Comparison of ENCODE assay signal across 9 mouse cellular contexts in genomic region chr17:53578776-53579175, GRCm38 (mm10). TPM values are rescaled to one million over a fixed set of nuclear protein-coding genes. Genes with fewer than 3 reads are reported as not detected.
DNase-seq lines count a peak whose midpoint lies in the region; ATAC-seq and TF ChIP-seq lines count a peak whose summit lies in the region.
"Had no signal": no experiment of that assay in that cellular context is flagged by ENCODE, and none has a peak within 500 bp of the region (broad histone marks: within the 10 kb centered on the region; RNA-seq: fewer than 3 reads in every experiment).

No protein-coding gene starts in this region.

- no peaks in the 10 kb centered on the region for H3K27me3 ChIP-seq in hindbrain, postnatal 0 days (ENCODE audit: insufficient read depth, low read length)
- no peaks in the 10 kb centered on the region for H3K27me3 ChIP-seq in hindbrain, embryonic 13.5 days
- no peaks in the 10 kb centered on the region for H3K27me3 ChIP-seq in E14TG2a.4 (ENCODE audit: insufficient read depth, low read length)
- H3K27me3 ChIP-seq in liver, postnatal 0 days (ENCODE audit: insufficient read depth, low read length), result no peaks in the 10 kb centered on the region
- H3K27me3 ChIP-seq in forebrain, embryonic 10.5 days (ENCODE audit: poor library complexity, severe bottlenecking), result no peaks in the 10 kb centered on the region

- peak; percentile 45 for ATAC-seq in hindbrain, postnatal 0 days
- no peak for ATAC-seq in hindbrain, embryonic 13.5 days (ENCODE audit: low FRiP score)
- ATAC-seq in common myeloid progenitor, adult 5-6 weeks (replicated peaks; ENCODE audit: low read depth, poor library complexity, severe bottlenecking), result peak; percentile 38
- ATAC-seq in liver, postnatal 0 days, result peak; percentile 58

- H3K27ac ChIP-seq in hindbrain, postnatal 0 days, result no peak overlapping the region
- H3K27ac ChIP-seq in hindbrain, embryonic 13.5 days, result no peak overlapping the region
- peak overlapping the region; percentile 85 for H3K27ac ChIP-seq in liver, postnatal 0 days (ENCODE audit: low read depth)
- no peak overlapping the region for H3K27ac ChIP-seq in forebrain, embryonic 10.5 days

- WGBS in hindbrain, postnatal 0 days, result 59% methylated on average over 9 of the region's 9 CpGs
- 68% methylated on average over 7 of the region's 9 CpGs for WGBS in hindbrain, embryonic 13.5 days
- 38% methylated on average over 9 of the region's 9 CpGs for WGBS in liver, postnatal 0 days (ENCODE audit: insufficient replicate concordance)
- 60% methylated on average over 9 of the region's 9 CpGs for WGBS in forebrain, embryonic 10.5 days

- no peaks in the 10 kb centered on the region for H3K36me3 ChIP-seq in hindbrain, postnatal 0 days (ENCODE audit: insufficient read depth, low read length)
- H3K36me3 ChIP-seq in hindbrain, embryonic 13.5 days, result no peaks in the 10 kb centered on the region
- peaks cover 25% of the 10 kb centered on the region for H3K36me3 ChIP-seq in E14TG2a.4 (ENCODE audit: insufficient read depth, low read length)
- H3K36me3 ChIP-seq in liver, postnatal 0 days (replicated peaks; ENCODE audit: insufficient read depth, low read length), result no peaks in the 10 kb centered on the region
- H3K36me3 ChIP-seq in forebrain, embryonic 10.5 days (replicated peaks), result no peaks in the 10 kb centered on the region

- TF ChIP-seq CTCF in hindbrain, postnatal 0 days (IDR thresholded peaks at IDR 0.05; ENCODE audit: low read depth), result no peak
- TF ChIP-seq CTCF in E14TG2a.4 (conservative IDR thresholded peaks at IDR 0.05; ENCODE audit: low read length), result no peak
- no peak for TF ChIP-seq CTCF in liver, postnatal 0 days (IDR thresholded peaks at IDR 0.05; ENCODE audit: low read depth)

- 0 out of 2 replicates have a peak, but pooled peaks cover 4% of the 10 kb centered on the region for H3K4me1 ChIP-seq in hindbrain, postnatal 0 days (ENCODE audit: insufficient read depth, low read length)
- peaks cover 7% of the 10 kb centered on the region; the same call in 1 of the 2 replicates for H3K4me1 ChIP-seq in hindbrain, embryonic 13.5 days (replicated peaks)
- H3K4me1 ChIP-seq in E14TG2a.4 (replicated peaks; ENCODE audit: low read depth, low read length), result peaks cover 87% of the 10 kb centered on the region
- peaks cover 39% of the 10 kb centered on the region for H3K4me1 ChIP-seq in liver, postnatal 0 days (ENCODE audit: insufficient read depth)
- peaks cover 18% of the 10 kb centered on the region for H3K4me1 ChIP-seq in forebrain, embryonic 10.5 days

- no peak for TF ChIP-seq EP300 in liver, postnatal 0 days (IDR thresholded peaks at IDR 0.05; ENCODE audit: low read depth)

- no peak for DNase-seq in hindbrain, postnatal 0 days (ENCODE audit: low spot score)
- peak; percentile 37 for DNase-seq in liver, postnatal 0 days
- no peak for DNase-seq in layer of hippocampus, adult 18-20 months (ENCODE audit: low spot score in 2 of 2)
- no peak for DNase-seq in forebrain, embryonic 10.5 days (ENCODE audit: extremely low spot score, low spot score)
- no peak for DNase-seq in gastrocnemius, postnatal 36 days
- DNase-seq: layer of hippocampus, postnatal 36 days had no signal

- no peaks in the 10 kb centered on the region for H3K9me3 ChIP-seq in hindbrain, postnatal 0 days (ENCODE audit: low read length)
- no peaks in the 10 kb centered on the region for H3K9me3 ChIP-seq in hindbrain, embryonic 13.5 days
- H3K9me3 ChIP-seq in E14TG2a.4 (ENCODE audit: low read length), result no peaks in the 10 kb centered on the region
- no peaks in the 10 kb centered on the region for H3K9me3 ChIP-seq in liver, postnatal 0 days (ENCODE audit: low read length)
- no peaks in the 10 kb centered on the region for H3K9me3 ChIP-seq in forebrain, embryonic 10.5 days

- intact Hi-C loops in gastrocnemius, postnatal 36 days (cut with DNase I), result no loop called here

- no peak overlapping the region for H3K9ac ChIP-seq in hindbrain, postnatal 0 days (replicated peaks; ENCODE audit: low read length)
- H3K9ac ChIP-seq in hindbrain, embryonic 13.5 days, result no peak overlapping the region
- H3K9ac ChIP-seq in liver, postnatal 0 days (replicated peaks), result no peak overlapping the region

- H3K4me3 ChIP-seq in hindbrain, postnatal 0 days (ENCODE audit: low read length), result no peak overlapping the region
- H3K4me3 ChIP-seq in hindbrain, embryonic 13.5 days, result no peak overlapping the region
- peak overlapping the region; percentile 46; the same call in 1 of the 2 replicates for H3K4me3 ChIP-seq in E14TG2a.4 (replicated peaks; ENCODE audit: low read length)
- H3K4me3 ChIP-seq in liver, postnatal 0 days (ENCODE audit: low read depth, low read length), result no peak overlapping the region
- no peak overlapping the region for H3K4me3 ChIP-seq in forebrain, embryonic 10.5 days

- no peak overlapping the region for H3K4me2 ChIP-seq in hindbrain, postnatal 0 days (ENCODE audit: low read depth, low read length)
- no peak overlapping the region for H3K4me2 ChIP-seq in hindbrain, embryonic 13.5 days
- H3K4me2 ChIP-seq in liver, postnatal 0 days (ENCODE audit: low read depth, low read length), result peak overlapping the region; percentile 36; the same call in 1 of the 2 replicates

RNA-seq across cellular contexts. Expression of gene Kat2b, which starts 12.1 kb away (rescaled TPM):
- 17.5 and 20.6 TPM in 2 replicates for total RNA-seq in hindbrain, postnatal 0 days (2014; rRNA removed)
- polyA plus RNA-seq in hindbrain, postnatal 0 days (2015; fragmentation: Nextera tagmentation; extraction: Ambion mirVana), result 4.2 and 4.6 TPM in 2 replicates
- polyA plus RNA-seq in hindbrain, embryonic 13.5 days (2015; fragmentation: Nextera tagmentation; extraction: Ambion mirVana), result 8.5 and 8.9 TPM in 2 replicates
- total RNA-seq in common myeloid progenitor, adult 5-6 weeks (2017), result 28.9 and 38.0 TPM in 2 replicates
- polyA plus RNA-seq in liver, postnatal 0 days (2015; fragmentation: Nextera tagmentation; extraction: Ambion mirVana), result 5.5 and 6.2 TPM in 2 replicates
- total RNA-seq in layer of hippocampus, adult 18-20 months (2021), result 10 to 100 TPM; 16.9 to 18.4 TPM
- 2.1 and 2.8 TPM in 2 replicates for polyA plus RNA-seq in forebrain, embryonic 10.5 days (2016; fragmentation: Nextera tagmentation; extraction: Ambion mirVana)
- total RNA-seq in gastrocnemius, postnatal 36 days (2021), result 10 to 100 TPM; 50.9 to 62.0 TPM

RNA-seq across cellular contexts. Expression of gene Pp2d1, which starts 39.5 kb away (rescaled TPM):
- total RNA-seq in hindbrain, postnatal 0 days (2014; rRNA removed), result not detected in 2 replicates
- 0.21 TPM in 2 replicates for polyA plus RNA-seq in hindbrain, postnatal 0 days (2015; fragmentation: Nextera tagmentation; extraction: Ambion mirVana)
- 0.39 and 0.43 TPM in 2 replicates for polyA plus RNA-seq in hindbrain, embryonic 13.5 days (2015; fragmentation: Nextera tagmentation; extraction: Ambion mirVana)
- not detected in 2 replicates for total RNA-seq in common myeloid progenitor, adult 5-6 weeks (2017)
- polyA plus RNA-seq in liver, postnatal 0 days (2015; fragmentation: Nextera tagmentation; extraction: Ambion mirVana), result not detected in 2 replicates
- total RNA-seq in layer of hippocampus, adult 18-20 months (2021), result not detected
- polyA plus RNA-seq in forebrain, embryonic 10.5 days (2016; fragmentation: Nextera tagmentation; extraction: Ambion mirVana), result 0.25 and 0.26 TPM in 2 replicates
- not detected for total RNA-seq in gastrocnemius, postnatal 36 days (2021)
- total RNA-seq: layer of hippocampus, postnatal 36 days had no signal
